Mouse (Mus musculus) kidney, adult 2 months (tissue): ENCODE measurements around the gene Kdm4b. TPM values are rescaled to one million over a fixed set of nuclear protein-coding genes. Genes with fewer than 3 reads are reported as not detected.

Experiments used
- DNase-seq: peaks from one replicate; pipeline ENCODE4 v3.0.0; 2021
- H3K27ac ChIP-seq: fragments of 200-500 bp; 2 replicates; pipeline ENCODE4 v1.5.1; 2012; ENCODE audit warnings: low read depth, low read length, control low read depth, inconsistent platforms; ENCODE audit not compliant: insufficient read depth
- H3K27me3 ChIP-seq: fragments of 200-500 bp; replicated peaks from 2 replicates; pipeline ENCODE4 v1.6.1; 2012; ENCODE audit warnings: mild to moderate bottlenecking, moderate library complexity, low read length, inconsistent platforms; ENCODE audit not compliant: control insufficient read depth, insufficient read depth
- H3K36me3 ChIP-seq: fragments of 200-500 bp; 2 replicates; pipeline ENCODE4 v1.6.1; 2012; ENCODE audit warnings: mild to moderate bottlenecking, moderate library complexity, low read length, inconsistent platforms; ENCODE audit not compliant: control insufficient read depth, insufficient read depth
- H3K4me1 ChIP-seq: fragments of 200-500 bp; 2 replicates; pipeline ENCODE4 v1.6.1; 2011; ENCODE audit warnings: low read length; ENCODE audit not compliant: control insufficient read depth, insufficient read depth
- H3K4me3 ChIP-seq: fragments of 200-500 bp; 2 replicates; pipeline ENCODE4 v1.5.1; 2011; ENCODE audit warnings: mild to moderate bottlenecking, low read depth, low read length, control low read depth; ENCODE audit not compliant: insufficient read depth
- CTCF ChIP-seq: fragments of 200-500 bp; conservative IDR thresholded peaks from 2 replicates; pipeline ENCODE4 v1.5.1; 2011; ENCODE audit warnings: low read depth, mild to moderate bottlenecking, control low read depth, low read length, moderate library complexity, mixed read lengths; ENCODE audit not compliant: insufficient read depth, insufficient read length
- POLR2A ChIP-seq: fragments of 200-500 bp; IDR thresholded peaks from one replicate; pipeline ENCODE4 v1.6.1; 2011; ENCODE audit warnings: low read depth, low read length, control low read depth
- WGBS: fragments of 180-500 bp; shearing (Covaris S2); methylation state at CpG from one replicate; pipeline ENCODE4 v1.1.7; 2018; 5-methylcytosine and 5-hydroxymethylcytosine counted together
- polyA plus RNA-seq: library from polyadenylated mRNA; depleted of rRNA; stranded (reverse); fragments of >200 nt; gene quantifications from 2 replicates; pipeline ENCODE4 v1.2.3, GENCODE M21; 2012

The Kdm4b gene
- polyA plus RNA-seq, 1 experiment = 21.6 TPM

- Histone ChIP-seq H3K4me1 (peaks cover 8% of the 10 kb centered on the region), H3K27me3 (no peaks in the 10 kb centered on the region), H3K27ac (no peak overlapping the region), H3K4me3 (no peak overlapping the region), H3K36me3 (peaks cover 2% of the 10 kb centered on the region; the same call in 1 of the 2 replicates)
- WGBS = 85% methylated on average over 8 of the region's 8 CpGs
- TF ChIP-seq POLR2A (no peak), CTCF (no peak)
- no peak for DNase-seq
Measured at GRCm38 (mm10) chr17:56283316-56283715, 42.5 kb upstream of the Kdm4b start.

GRCm38 (mm10) chr17:56285995-56286394, 39.9 kb upstream of the Kdm4b start:
- H3K4me3 ChIP-seq = no peak overlapping the region
- no peak overlapping the region for H3K27ac ChIP-seq
- H3K36me3 ChIP-seq = no peaks in the 10 kb centered on the region
- no peaks in the 10 kb centered on the region for H3K27me3 ChIP-seq
- peaks cover 12% of the 10 kb centered on the region for H3K4me1 ChIP-seq
- DNase-seq = no peak
- WGBS = 92% methylated on average over 11 of the region's 11 CpGs
- TF ChIP-seq POLR2A (no peak), CTCF (no peak)

- Histone ChIP-seq H3K4me3 (peak overlapping the region; percentile 33; the same call in 1 of the 2 replicates), H3K4me1 (peaks cover 19% of the 10 kb centered on the region), H3K27ac (no peak overlapping the region), H3K27me3 (no peaks in the 10 kb centered on the region), H3K36me3 (no peaks in the 10 kb centered on the region)
- DNase-seq = peak; percentile 80
- no peak for TF ChIP-seq CTCF
- TF ChIP-seq POLR2A = no peak
- WGBS = 44% methylated on average over 3 of the region's 3 CpGs
Measured at GRCm38 (mm10) chr17:56287830-56288229, 38.0 kb upstream of the Kdm4b start.

GRCm38 (mm10) chr17:56288866-56289265, 37.0 kb upstream of the Kdm4b start:
- Histone ChIP-seq H3K4me1 (peaks cover 19% of the 10 kb centered on the region), H3K27me3 (no peaks in the 10 kb centered on the region), H3K36me3 (no peaks in the 10 kb centered on the region), H3K27ac (peak overlapping the region; percentile 33; the same call in 1 of the 2 replicates), H3K4me3 (peak overlapping the region; percentile 50; the same call in 1 of the 2 replicates)
- WGBS = 33% methylated on average over 3 of the region's 3 CpGs
- no peak for DNase-seq
- TF ChIP-seq POLR2A (no peak), CTCF (no peak)

GRCm38 (mm10) chr17:56289371-56290331, 36.2 kb upstream of the Kdm4b start:
- H3K27me3 ChIP-seq = no peaks in the 10 kb centered on the region
- DNase-seq = peak; percentile 77
- WGBS = 8% methylated on average over 23 of the region's 23 CpGs
- H3K36me3 ChIP-seq = no peaks in the 10 kb centered on the region
- peak overlapping the region; percentile 50 for H3K4me3 ChIP-seq
- H3K4me1 ChIP-seq = peaks cover 19% of the 10 kb centered on the region
- TF ChIP-seq POLR2A = no peak
- no peak for TF ChIP-seq CTCF
- H3K27ac ChIP-seq = peak overlapping the region; percentile 33

- TF ChIP-seq POLR2A = peak; percentile 30
- no peak for TF ChIP-seq CTCF
- H3K27me3 ChIP-seq = no peaks in the 10 kb centered on the region
- peaks cover 19% of the 10 kb centered on the region for H3K4me1 ChIP-seq
- WGBS = 6% methylated on average over 17 of the region's 17 CpGs
- H3K27ac ChIP-seq = peak overlapping the region; percentile 78
- peak; percentile 98 for DNase-seq
- peak overlapping the region; percentile 50 for H3K4me3 ChIP-seq
- H3K36me3 ChIP-seq = no peaks in the 10 kb centered on the region
Measured at GRCm38 (mm10) chr17:56290388-56291170, 35.3 kb upstream of the Kdm4b start.
